In the genomic region with DNA sequence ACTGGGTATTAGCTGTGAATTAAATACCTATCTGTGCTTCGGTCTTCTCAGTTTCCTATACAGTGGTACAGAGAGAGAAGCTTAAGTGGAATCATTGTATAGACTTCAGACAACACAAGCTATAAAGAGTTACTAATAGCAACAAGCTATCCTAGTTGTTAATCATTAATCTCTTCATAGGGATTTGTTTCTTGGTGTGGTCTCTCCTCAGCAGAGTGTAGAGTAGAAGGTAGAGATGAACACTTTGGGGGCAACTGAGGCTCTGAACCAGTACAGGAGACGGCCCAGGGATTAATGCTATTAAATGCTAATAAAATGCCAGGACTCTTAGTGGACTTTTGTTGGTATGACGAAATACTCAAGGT, we compare ENCODE assay signal across 24 mouse cellular contexts. TPM values are rescaled to one million over a fixed set of nuclear protein-coding genes. Genes with fewer than 3 reads are reported as not detected.
DNase-seq lines count a peak whose midpoint lies in the region; ATAC-seq and TF ChIP-seq lines count a peak whose summit lies in the region.
"Had no signal": no experiment of that assay in that cellular context is flagged by ENCODE, and none has a peak within 500 bp of the region (broad histone marks: within the 10 kb centered on the region; RNA-seq: fewer than 3 reads in every experiment).

No protein-coding gene starts in this region.

- peaks cover 38% of the 10 kb centered on the region for H3K4me1 ChIP-seq in stomach, embryonic 16.5 days (ENCODE audit: control insufficient read depth, insufficient read depth, low read length)
- peaks cover 14% of the 10 kb centered on the region for H3K4me1 ChIP-seq in stomach, postnatal 0 days (replicated peaks; ENCODE audit: control insufficient read depth, insufficient read depth)
- peaks cover 35% of the 10 kb centered on the region for H3K4me1 ChIP-seq in intestine, embryonic 16.5 days (ENCODE audit: control insufficient read depth, insufficient read depth, low read length)
- no peaks in the 10 kb centered on the region for H3K4me1 ChIP-seq in midbrain, embryonic 13.5 days (replicated peaks)
- H3K4me1 ChIP-seq: forebrain, embryonic 13.5 days had no signal

- intact Hi-C loops in heart, postnatal 14 days (cut with DNase I): no loop called here

- no peaks in the 10 kb centered on the region for H3K27me3 ChIP-seq in stomach, embryonic 16.5 days (ENCODE audit: control insufficient read depth, insufficient read depth, low read length)
- no peaks in the 10 kb centered on the region for H3K27me3 ChIP-seq in stomach, postnatal 0 days (ENCODE audit: control insufficient read depth, insufficient read depth, low read length)
- H3K27me3 ChIP-seq in intestine, embryonic 16.5 days (replicated peaks; ENCODE audit: control insufficient read depth, insufficient read depth, low read length): no peaks in the 10 kb centered on the region
- no peaks in the 10 kb centered on the region for H3K27me3 ChIP-seq in midbrain, embryonic 13.5 days
- H3K27me3 ChIP-seq: CH12.LX; embryonic facial prominence, embryonic 12.5 days; forebrain, embryonic 13.5 days; Patski had no signal

- no peaks in the 10 kb centered on the region for H3K36me3 ChIP-seq in stomach, embryonic 16.5 days (ENCODE audit: control insufficient read depth, insufficient read depth, low read length)
- no peaks in the 10 kb centered on the region for H3K36me3 ChIP-seq in stomach, postnatal 0 days (ENCODE audit: control insufficient read depth, insufficient read depth, low read length)
- no peaks in the 10 kb centered on the region for H3K36me3 ChIP-seq in intestine, embryonic 16.5 days (ENCODE audit: control insufficient read depth, insufficient read depth, low read length)
- no peaks in the 10 kb centered on the region for H3K36me3 ChIP-seq in midbrain, embryonic 13.5 days
- H3K36me3 ChIP-seq: embryonic facial prominence, embryonic 10.5 days; embryonic facial prominence, embryonic 12.5 days; G1E had no signal

- H3K9me3 ChIP-seq in stomach, embryonic 16.5 days (replicated peaks; ENCODE audit: control insufficient read depth, low read length): no peaks in the 10 kb centered on the region; the same call in 1 of the 2 replicates
- H3K9me3 ChIP-seq in stomach, postnatal 0 days (ENCODE audit: control insufficient read depth, low read length): no peaks in the 10 kb centered on the region
- H3K9me3 ChIP-seq in intestine, embryonic 16.5 days (ENCODE audit: control insufficient read depth, low read length): no peaks in the 10 kb centered on the region
- no peaks in the 10 kb centered on the region for H3K9me3 ChIP-seq in midbrain, embryonic 13.5 days
- H3K9me3 ChIP-seq: embryonic facial prominence, embryonic 12.5 days; G1E had no signal

- DNase-seq in heart, adult 11 months: peak; percentile 18
- no peak for DNase-seq in heart, postnatal 14 days
- DNase-seq in stomach, postnatal 0 days (ENCODE audit: low spot score): no peak
- no peak for DNase-seq in frontal cortex, postnatal 25 days (ENCODE audit: low spot score in 2 of 2)
- DNase-seq: adrenal gland, adult 8-10 months; adrenal gland, postnatal 14 days; adrenal gland, postnatal 36 days; B cell, adult 2 months; cerebellum, adult 11-12 months; cerebellum, adult 2 months; cerebellum, adult 9-10 months; cerebellum, postnatal 10 days; cerebellum, postnatal 25 days had no signal

- no peak for ATAC-seq in stomach, embryonic 16.5 days (ENCODE audit: insufficient read depth, low FRiP score)
- no peak for ATAC-seq in stomach, postnatal 0 days (ENCODE audit: low FRiP score, low TSS enrichment)
- peak; percentile 74 for ATAC-seq in intestine, embryonic 16.5 days
- ATAC-seq in midbrain, embryonic 13.5 days: no peak
- ATAC-seq: activated CD4-positive, CD25-positive, alpha-beta regulatory T cell, adult 4 months; CD4-positive, CD25-positive, alpha-beta regulatory T cell, adult 4 months; forebrain, embryonic 13.5 days; Patski had no signal

- no peak overlapping the region for H3K9ac ChIP-seq in stomach, embryonic 16.5 days (ENCODE audit: low read length)
- H3K9ac ChIP-seq in stomach, postnatal 0 days (ENCODE audit: low read length): no peak overlapping the region
- H3K9ac ChIP-seq in intestine, embryonic 16.5 days (ENCODE audit: low read depth, low read length): no peak overlapping the region
- H3K9ac ChIP-seq in midbrain, embryonic 13.5 days (replicated peaks): no peak overlapping the region
- H3K9ac ChIP-seq: embryonic facial prominence, embryonic 12.5 days; forebrain, embryonic 13.5 days had no signal

- 81% methylated on average over 3 of the region's 3 CpGs for WGBS in stomach, embryonic 16.5 days
- WGBS in stomach, postnatal 0 days: 82% methylated on average over 3 of the region's 3 CpGs
- WGBS in intestine, embryonic 16.5 days: 85% methylated on average over 3 of the region's 3 CpGs
- 89% methylated on average over 3 of the region's 3 CpGs for WGBS in midbrain, embryonic 13.5 days

- H3K4me3 ChIP-seq in stomach, embryonic 16.5 days (replicated peaks; ENCODE audit: low read length): no peak overlapping the region
- no peak overlapping the region for H3K4me3 ChIP-seq in stomach, postnatal 0 days (ENCODE audit: low read depth, low read length)
- no peak overlapping the region for H3K4me3 ChIP-seq in intestine, embryonic 16.5 days (ENCODE audit: low read length)
- no peak overlapping the region for H3K4me3 ChIP-seq in midbrain, embryonic 13.5 days (replicated peaks)
- H3K4me3 ChIP-seq: embryonic facial prominence, embryonic 10.5 days; embryonic facial prominence, embryonic 12.5 days; forebrain, embryonic 13.5 days had no signal

- peak overlapping the region; percentile 38; the same call in 1 of the 2 replicates for H3K27ac ChIP-seq in stomach, embryonic 16.5 days (ENCODE audit: low read length)
- H3K27ac ChIP-seq in stomach, postnatal 0 days (replicated peaks): no peak overlapping the region
- H3K27ac ChIP-seq in intestine, embryonic 16.5 days (ENCODE audit: low read length): no peak overlapping the region
- H3K27ac ChIP-seq in midbrain, embryonic 13.5 days: no peak overlapping the region
- H3K27ac ChIP-seq: embryonic facial prominence, embryonic 10.5 days; embryonic facial prominence, embryonic 12.5 days; forebrain, embryonic 13.5 days had no signal

- H3K4me2 ChIP-seq in stomach, embryonic 16.5 days (ENCODE audit: low read depth, low read length): no peak overlapping the region
- no peak overlapping the region for H3K4me2 ChIP-seq in stomach, postnatal 0 days (replicated peaks; ENCODE audit: low read depth)
- no peak overlapping the region for H3K4me2 ChIP-seq in intestine, embryonic 16.5 days (ENCODE audit: low read depth, low read length)
- no peak overlapping the region for H3K4me2 ChIP-seq in midbrain, embryonic 13.5 days (replicated peaks)
- H3K4me2 ChIP-seq: embryonic facial prominence, embryonic 12.5 days; forebrain, embryonic 13.5 days had no signal

- TF ChIP-seq CTCF in stomach, postnatal 0 days (IDR thresholded peaks at IDR 0.05; ENCODE audit: low read depth): no peak

- TF ChIP-seq EP300 in stomach, postnatal 0 days (optimal IDR thresholded peaks at IDR 0.05): no peak

RNA-seq across cellular contexts. Expression of gene Cdc7, which starts 57.9 kb away (rescaled TPM):
- total RNA-seq in heart, postnatal 14 days (2021): 1 to 10 TPM; 1.6 to 2.0 TPM
- polyA plus RNA-seq in stomach, embryonic 16.5 days (2015; fragmentation: Nextera tagmentation; extraction: Ambion mirVana): 39.2 and 42.6 TPM in 2 replicates
- 7.4 and 8.0 TPM in 2 replicates for polyA plus RNA-seq in stomach, postnatal 0 days (2015; fragmentation: Nextera tagmentation; extraction: Ambion mirVana)
- polyA plus RNA-seq in intestine, embryonic 16.5 days (2015; fragmentation: Nextera tagmentation; extraction: Ambion mirVana): 26.4 and 30.1 TPM in 2 replicates
- polyA plus RNA-seq in midbrain, embryonic 13.5 days (2015; fragmentation: Nextera tagmentation; extraction: Ambion mirVana): 43.9 and 44.4 TPM in 2 replicates
